Mouse (Mus musculus): ENCODE measurements at regions not wholly inside any gene's neighbourhood (a gene's known extent, or its start where the extent isn't known, plus 50 kb on each side); places are given as distances from the start of the nearest gene placed in this dataset.

GRCm38 (mm10) chr9:30283771-30284148 is 143.1 kb upstream of the Snx19 start:
- Histone ChIP-seq H3K36me3 (ENCODE audit: control insufficient read depth in 1 of 2, insufficient read depth in 2 of 2, low read length in 2 of 2) (no peaks in the 10 kb centered on the region), H3K4me1 (ENCODE audit: control insufficient read depth in 1 of 2, insufficient read depth in 2 of 2, low read length in 2 of 2) (no peaks in the 10 kb centered on the region)
- no peak for TF ChIP-seq CHD1 (IDR thresholded peaks at IDR 0.05; ENCODE audit: low read depth, low read length)
- TF ChIP-seq ZC3H11A (IDR thresholded peaks at IDR 0.05; ENCODE audit: low read depth, low read length), result no peak
- no peak for TF ChIP-seq USF2 (IDR thresholded peaks at IDR 0.05; ENCODE audit: borderline replicate concordance in 1 of 2, insufficient read depth in 1 of 2, low read depth in 1 of 2, low read length in 2 of 2)
- TF ChIP-seq ZMIZ1 (IDR thresholded peaks at IDR 0.05; ENCODE audit: low read depth, low read length), result no peak
- no peak for TF ChIP-seq EP300 (IDR thresholded peaks at IDR 0.05; ENCODE audit: low read depth in 1 of 2, low read length in 2 of 2)
- no peak for TF ChIP-seq ZKSCAN1 (IDR thresholded peaks at IDR 0.05; ENCODE audit: low read depth, low read length)
- TF ChIP-seq RAD21 (IDR thresholded peaks at IDR 0.05; ENCODE audit: low read depth, low read length), result no peak
- TF ChIP-seq MAX (IDR thresholded peaks at IDR 0.05; ENCODE audit: low read length), result no peak
- TF ChIP-seq MEF2A (IDR thresholded peaks at IDR 0.05; ENCODE audit: extremely low read depth, insufficient replicate concordance, low read depth, low read length, poor library complexity, severe bottlenecking), result no peak
- no peak for TF ChIP-seq SMC3 (IDR thresholded peaks at IDR 0.05; ENCODE audit: low read depth, low read length)

DNA sequence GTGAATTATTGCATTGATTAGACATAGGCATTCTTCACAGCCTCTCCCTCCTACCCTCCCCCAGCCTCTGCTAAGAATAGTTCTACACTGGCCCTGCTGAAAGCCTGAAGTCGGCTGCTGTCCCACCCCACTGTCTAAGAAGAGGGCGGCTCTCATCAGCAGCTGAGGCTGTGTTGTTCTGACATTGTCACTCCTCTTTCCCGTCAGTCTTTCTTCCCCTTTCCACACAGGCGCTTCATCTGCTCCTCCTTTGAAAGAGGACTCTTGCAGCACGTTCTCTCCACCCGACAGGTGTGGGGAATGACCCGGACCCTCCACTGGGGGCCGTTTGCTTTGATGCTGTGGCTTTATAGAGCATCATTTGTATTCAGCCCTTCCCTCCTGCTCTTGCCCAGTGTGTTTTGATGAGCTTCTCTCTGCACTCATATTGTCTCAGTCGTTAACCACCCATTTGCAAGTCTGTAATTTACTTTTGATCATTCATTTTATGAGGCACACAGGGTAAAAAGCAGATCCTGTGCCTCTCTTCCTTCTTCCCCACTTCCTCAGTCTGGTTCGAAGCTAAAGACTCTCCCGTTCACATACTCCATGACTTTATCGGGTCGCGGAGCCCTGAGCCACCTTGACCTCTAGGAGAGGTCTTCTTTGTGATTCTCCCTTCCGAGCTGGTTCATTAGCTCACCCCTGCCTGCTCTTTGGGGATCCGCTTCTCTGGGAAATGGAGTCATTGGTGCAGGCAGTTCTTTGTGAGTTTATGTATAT is 142.2 kb upstream of the Snx19 start:
- H3K27ac ChIP-seq (ENCODE audit: control insufficient read depth, low read depth, low read length), result no peak overlapping the region
- DNase-seq (ENCODE audit: low read depth, low spot score), result no peak
- no peak overlapping the region for H3K4me3 ChIP-seq (ENCODE audit: control insufficient read depth in 1 of 2, insufficient read depth in 1 of 2, low read depth in 2 of 2, low read length in 2 of 2)
- H3K27me3 ChIP-seq (ENCODE audit: control insufficient read depth in 1 of 2, insufficient read depth in 2 of 2, low read length in 2 of 2), result no peaks in the 10 kb centered on the region
- no peak for TF ChIP-seq RCOR1 (IDR thresholded peaks at IDR 0.05; ENCODE audit: low read depth, low read length)
- no peak for TF ChIP-seq TBP (IDR thresholded peaks at IDR 0.05; ENCODE audit: low read depth, low read length)
- no peak for TF ChIP-seq CHD2 (IDR thresholded peaks at IDR 0.05; ENCODE audit: low read length)
- no peak for TF ChIP-seq CHD1 (IDR thresholded peaks at IDR 0.05; ENCODE audit: low read depth, low read length)
- TF ChIP-seq SMC3 (IDR thresholded peaks at IDR 0.05; ENCODE audit: low read depth, low read length), result no peak
- TF ChIP-seq MAFK (IDR thresholded peaks at IDR 0.05; ENCODE audit: borderline replicate concordance, low read depth, low read length), result no peak
- no peak for TF ChIP-seq KAT2A (conservative IDR thresholded peaks at IDR 0.05; ENCODE audit: low read depth, low read length)
- no peak for TF ChIP-seq BHLHE40 (IDR thresholded peaks at IDR 0.05; ENCODE audit: borderline replicate concordance, low read depth, low read length)
- no peak for TF ChIP-seq SIN3A (IDR thresholded peaks at IDR 0.05; ENCODE audit: low read length)
- no peak for TF ChIP-seq USF1 (IDR thresholded peaks at IDR 0.05; ENCODE audit: low read depth, low read length)
- TF ChIP-seq TAL1 (IDR thresholded peaks at IDR 0.05; ENCODE audit: low read length), result no peak
- TF ChIP-seq JUND (IDR thresholded peaks at IDR 0.05; ENCODE audit: low read depth, low read length), result no peak
- no peak for TF ChIP-seq MAZ (IDR thresholded peaks at IDR 0.05; ENCODE audit: low read depth, low read length)
- TF ChIP-seq TCF12 (IDR thresholded peaks at IDR 0.05; ENCODE audit: low read depth, low read length), result no peak
- no peak for TF ChIP-seq MXI1 (IDR thresholded peaks at IDR 0.05; ENCODE audit: low read depth, low read length)
- no peak for TF ChIP-seq EP300 (IDR thresholded peaks at IDR 0.05; ENCODE audit: low read depth in 1 of 2, low read length in 2 of 2)
- H3K4me1 ChIP-seq (ENCODE audit: control insufficient read depth in 1 of 2, insufficient read depth in 2 of 2, low read length in 2 of 2), result no peaks in the 10 kb centered on the region
- H3K9me3 ChIP-seq (replicated peaks; ENCODE audit: insufficient read depth, low read length), result no peaks in the 10 kb centered on the region
- no peak overlapping the region for H3K9ac ChIP-seq (ENCODE audit: control insufficient read depth, low read depth, low read length, poor library complexity, severe bottlenecking)
- no peaks in the 10 kb centered on the region for H3K79me2 ChIP-seq (ENCODE audit: control insufficient read depth, insufficient read depth, low read length, poor library complexity)
- no peaks in the 10 kb centered on the region for H3K36me3 ChIP-seq (ENCODE audit: control insufficient read depth in 1 of 2, insufficient read depth in 2 of 2, low read length in 2 of 2)

More at GRCm38 (mm10) chr9:30283771-30284148, 143.1 kb upstream of the Snx19 start:
- no peaks in the 10 kb centered on the region for H3K27me3 ChIP-seq (ENCODE audit: control insufficient read depth in 1 of 2, insufficient read depth in 2 of 2, low read length in 2 of 2)
- DNase-seq (ENCODE audit: low read depth, low spot score), result no peak
- H3K9ac ChIP-seq (ENCODE audit: control insufficient read depth, low read depth, low read length, poor library complexity, severe bottlenecking), result no peak overlapping the region
- no peak overlapping the region for H3K4me3 ChIP-seq (ENCODE audit: control insufficient read depth in 1 of 2, insufficient read depth in 1 of 2, low read depth in 2 of 2, low read length in 2 of 2)
- no peak overlapping the region for H3K27ac ChIP-seq (ENCODE audit: control insufficient read depth, low read depth, low read length)
- no peaks in the 10 kb centered on the region for H3K79me2 ChIP-seq (ENCODE audit: control insufficient read depth, insufficient read depth, low read length, poor library complexity)
- no peaks in the 10 kb centered on the region for H3K9me3 ChIP-seq (replicated peaks; ENCODE audit: insufficient read depth, low read length)
